Mouse (Mus musculus): ENCODE measurements at regions not wholly inside any gene's neighbourhood (a gene's known extent, or its start where the extent isn't known, plus 50 kb on each side); places are given as distances from the start of the nearest gene placed in this dataset.

DNA sequence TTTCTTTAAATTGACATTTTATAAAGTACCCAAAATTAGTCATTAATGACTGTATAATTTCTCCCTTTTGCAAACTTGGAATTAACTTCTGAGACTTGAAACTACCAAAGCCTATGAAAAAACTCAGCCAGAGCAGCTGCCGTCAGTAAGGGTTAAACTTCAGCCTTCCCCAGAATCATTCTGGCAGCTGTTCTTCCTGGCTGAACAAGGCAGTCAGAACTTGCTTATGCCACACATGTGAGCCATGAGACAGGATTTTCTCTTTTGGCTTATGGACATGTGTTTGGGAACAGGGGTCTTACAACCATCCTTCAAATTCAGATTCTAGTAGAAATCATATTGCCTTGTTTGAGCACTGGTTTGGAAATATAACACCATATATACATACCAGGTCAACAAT lies 422.4 kb upstream of the Fat1 start:
- CTCF ChIA-PET: no interaction called here

DNA sequence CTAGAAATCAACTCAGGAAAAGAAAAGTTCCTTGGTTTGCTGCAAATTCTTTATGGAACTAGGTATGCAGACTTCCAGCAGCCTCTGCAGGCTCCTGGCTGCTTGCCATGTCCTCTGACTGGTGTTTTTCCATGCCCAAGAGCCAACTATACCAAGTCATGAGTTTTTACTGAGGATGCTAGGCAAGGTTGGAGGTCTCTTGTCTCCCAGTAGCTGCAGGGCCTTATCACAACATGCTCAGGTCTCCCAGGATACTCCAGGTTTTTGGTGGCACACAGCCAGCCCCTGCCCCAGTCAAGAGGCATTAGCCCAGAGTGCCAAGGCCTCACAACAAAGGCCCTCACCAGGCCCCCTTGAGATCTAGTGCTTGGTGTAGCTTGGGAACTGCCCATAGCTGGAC lies 409.3 kb upstream of the Fat1 start:
- CTCF ChIA-PET: no interaction called here

DNA sequence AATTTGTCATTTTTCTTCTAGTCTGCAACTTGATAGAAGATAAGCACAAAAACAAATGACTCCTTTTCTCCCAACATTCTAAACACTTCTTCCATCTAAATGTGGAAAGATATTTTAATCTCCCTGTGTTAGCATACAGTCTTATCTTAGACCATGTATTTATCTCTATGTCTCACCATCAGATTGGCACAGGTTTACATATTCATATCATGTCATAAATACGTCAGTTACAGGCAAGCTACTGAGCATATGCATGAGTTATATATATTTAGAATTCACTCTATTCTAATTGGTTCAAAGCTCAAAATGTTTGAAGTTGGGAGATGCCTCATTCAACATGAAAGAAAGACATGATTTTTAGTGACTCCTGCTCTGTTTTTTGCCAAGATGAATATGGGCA lies 405.6 kb upstream of the Fat1 start:
- CTCF ChIA-PET: no interaction called here

- CTCF ChIA-PET: no interaction called here
These were observed 386.4 kb upstream of the Fat1 start for GRCm38 (mm10) chr8:44548885-44549284.

GRCm38 (mm10) chr8:44559161-44559560 lies 376.1 kb upstream of the Fat1 start:
- CTCF ChIA-PET: no interaction called here

DNA sequence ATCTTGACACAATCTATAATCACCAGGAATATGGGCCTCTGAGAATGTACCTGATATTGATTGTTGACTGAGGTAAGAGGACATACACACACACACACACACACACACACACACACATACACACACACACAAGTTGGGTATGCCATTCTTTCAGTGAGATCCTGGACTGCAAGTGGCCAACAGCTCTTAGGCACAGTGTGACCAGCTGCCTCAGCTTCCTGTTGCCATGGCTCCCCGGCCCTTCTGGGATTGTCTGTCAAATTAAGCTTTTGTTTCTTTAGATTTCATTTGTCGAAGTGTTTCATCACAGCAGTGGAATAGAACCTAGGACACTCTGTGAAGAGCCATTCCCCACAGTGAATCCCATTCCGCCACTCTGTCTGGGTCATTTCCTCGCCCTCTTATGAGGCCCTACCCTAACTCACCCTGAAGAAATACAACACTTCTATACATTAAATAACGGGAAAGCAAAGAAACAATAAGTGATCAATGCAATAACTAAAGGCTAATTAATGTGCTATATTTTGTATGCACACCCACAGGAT lies 358.9 kb upstream of the Fat1 start:
- CTCF ChIA-PET: no interaction called here

- CTCF ChIA-PET: no interaction called here
These were observed 358.3 kb upstream of the Fat1 start for GRCm38 (mm10) chr8:44576993-44577392.

Data from spleen, embryonic (tissue).